Mouse (Mus musculus) limb, embryonic 12.5 days (tissue): ENCODE measurements around the gene Zfp296. TPM values are rescaled to one million over a fixed set of nuclear protein-coding genes. Genes with fewer than 3 reads are reported as not detected.

Experiments
- ATAC-seq: fragments of 200-750 bp; cut with Nextera tagmentation; 2 replicates; pipeline ENCODE4 v1.8.0; 2017; ENCODE audit warnings: low read depth, moderate TSS enrichment; ENCODE audit not compliant: insufficient number of reproducible peaks, insufficient read depth, low FRiP score, low TSS enrichment
- H3K27ac ChIP-seq: fragments of 300-500 bp; sonication (generic); 2 replicates; pipeline ENCODE4 v1.5.1; 2016; ENCODE audit warnings: mild to moderate bottlenecking, moderate library complexity
- H3K27me3 ChIP-seq: fragments of 300-500 bp; sonication (generic); 2 replicates; pipeline ENCODE4 v1.6.1; 2016; ENCODE audit warnings: mild to moderate bottlenecking, moderate library complexity
- H3K36me3 ChIP-seq: fragments of 300-500 bp; sonication (generic); 2 replicates; pipeline ENCODE4 v1.6.1; 2016; ENCODE audit warnings: mild to moderate bottlenecking, moderate library complexity
- H3K4me1 ChIP-seq: fragments of 300-500 bp; sonication (generic); replicated peaks from 2 replicates; pipeline ENCODE4 v1.6.1; 2016
- H3K4me2 ChIP-seq: fragments of 300-500 bp; sonication (generic); 2 replicates; pipeline ENCODE4 v1.6.1; 2016; ENCODE audit warnings: mild to moderate bottlenecking, moderate library complexity
- H3K4me3 ChIP-seq: fragments of 300-500 bp; sonication (generic); replicated peaks from 2 replicates; pipeline ENCODE4 v1.5.1; 2016; ENCODE audit warnings: mild to moderate bottlenecking
- H3K9ac ChIP-seq: fragments of 300-500 bp; sonication (generic); replicated peaks from 2 replicates; pipeline ENCODE4 v1.6.1; 2016; ENCODE audit warnings: mild to moderate bottlenecking, moderate library complexity
- H3K9me3 ChIP-seq: fragments of 300-500 bp; sonication (generic); 2 replicates; pipeline ENCODE4 v1.6.1; 2016; ENCODE audit warnings: mild to moderate bottlenecking, moderate library complexity
- WGBS: fragments of 180-500 bp; shearing (Covaris S2); methylation state at CpG from one replicate; pipeline ENCODE4 v1.1.7; 2016; 5-methylcytosine and 5-hydroxymethylcytosine counted together
- polyA plus RNA-seq: library from polyadenylated mRNA; unstranded; fragments of >200 nt; fragmentation: Nextera tagmentation; extraction: Ambion mirVana; gene quantifications from 2 replicates; pipeline ENCODE4 v1.2.1, GENCODE M21; 2016

Gene Zfp296
- polyA plus RNA-seq: 0.38 and 0.61 TPM in 2 replicates

- ATAC-seq: no peak
- under 1% methylated on average over 56 of the region's 56 CpGs for WGBS
- Histone ChIP-seq H3K27ac (no peak within 1 kb of the TSS), H3K36me3 (peaks cover 27% of the 10 kb centered on the region), H3K9ac (peak within 1 kb of the TSS; percentile 63), H3K9me3 (no peaks in the 10 kb centered on the region), H3K4me2 (peak within 1 kb of the TSS; percentile 75), H3K4me3 (peak within 1 kb of the TSS; percentile 40), H3K4me1 (peaks cover 26% of the 10 kb centered on the region), H3K27me3 (peaks cover 60% of the 10 kb centered on the region)
Observed at GRCm38 (mm10) chr7:19577141-19577852, at the start of gene Zfp296, which contains the start of gene Gemin7. TSS of gene Zfp296 (plus strand) at chr7:19577287. TSS of gene Gemin7 (minus strand) at chr7:19577595.

GRCm38 (mm10) chr7:19531077-19531476 lies 46.0 kb upstream of the Zfp296 start:
- Histone ChIP-seq H3K9me3 (no peaks in the 10 kb centered on the region), H3K4me3 (no peak overlapping the region), H3K36me3 (peaks cover 77% of the 10 kb centered on the region), H3K4me2 (no peak overlapping the region), H3K27me3 (peaks cover 10% of the 10 kb centered on the region), H3K4me1 (no peaks in the 10 kb centered on the region), H3K27ac (no peak overlapping the region), H3K9ac (no peak overlapping the region)
- ATAC-seq: no peak
- 67% methylated on average over 10 of the region's 10 CpGs for WGBS

GRCm38 (mm10) chr7:19532240-19532639 lies 44.8 kb upstream of the Zfp296 start:
- H3K36me3 ChIP-seq: peaks cover 79% of the 10 kb centered on the region
- no peak for ATAC-seq
- no peak overlapping the region for H3K27ac ChIP-seq
- H3K4me3 ChIP-seq: no peak overlapping the region
- no peaks in the 10 kb centered on the region for H3K9me3 ChIP-seq
- no peak overlapping the region for H3K9ac ChIP-seq
- H3K4me1 ChIP-seq: peaks cover 3% of the 10 kb centered on the region
- no peak overlapping the region for H3K4me2 ChIP-seq
- 88% methylated on average over 13 of the region's 14 CpGs for WGBS
- no peaks in the 10 kb centered on the region; the same call in 1 of the 2 replicates for H3K27me3 ChIP-seq

GRCm38 (mm10) chr7:19534676-19535075 lies 42.4 kb upstream of the Zfp296 start:
- 93% methylated on average over 10 of the region's 10 CpGs for WGBS

GRCm38 (mm10) chr7:19540771-19541566 lies 36.1 kb upstream of the Zfp296 start:
- Histone ChIP-seq H3K4me3 (no peak overlapping the region), H3K36me3 (peaks cover 7% of the 10 kb centered on the region; the same call in 1 of the 2 replicates), H3K27me3 (no peaks in the 10 kb centered on the region), H3K9me3 (no peaks in the 10 kb centered on the region), H3K9ac (no peak overlapping the region), H3K27ac (no peak overlapping the region), H3K4me2 (no peak overlapping the region), H3K4me1 (peaks cover 22% of the 10 kb centered on the region)
- WGBS: 100% methylated on average over 2 of the region's 2 CpGs
- no peak for ATAC-seq

More at GRCm38 (mm10) chr7:19534676-19535075, 42.4 kb upstream of the Zfp296 start:
- Histone ChIP-seq H3K27ac (no peak overlapping the region), H3K9ac (no peak overlapping the region), H3K9me3 (no peaks in the 10 kb centered on the region), H3K4me3 (no peak overlapping the region), H3K36me3 (peaks cover 65% of the 10 kb centered on the region), H3K4me1 (peaks cover 9% of the 10 kb centered on the region), H3K4me2 (no peak overlapping the region), H3K27me3 (no peaks in the 10 kb centered on the region; the same call in 1 of the 2 replicates)
- no peak for ATAC-seq

- H3K36me3 ChIP-seq: 0 out of 2 replicates have a peak, but pooled peaks cover 7% of the 10 kb centered on the region
- no peaks in the 10 kb centered on the region for H3K27me3 ChIP-seq
- no peak overlapping the region for H3K9ac ChIP-seq
- WGBS: 86% methylated on average over 7 of the region's 7 CpGs
- no peak for ATAC-seq
- H3K4me3 ChIP-seq: no peak overlapping the region
- H3K9me3 ChIP-seq: no peaks in the 10 kb centered on the region
- H3K27ac ChIP-seq: no peak overlapping the region
- H3K4me1 ChIP-seq: peaks cover 27% of the 10 kb centered on the region
- no peak overlapping the region for H3K4me2 ChIP-seq
Observed at GRCm38 (mm10) chr7:19541681-19542154, 35.4 kb upstream of the Zfp296 start.

GRCm38 (mm10) chr7:19542155-19542691 lies 34.9 kb upstream of the Zfp296 start:
- no peak for ATAC-seq
- H3K9ac ChIP-seq: no peak overlapping the region
- no peak overlapping the region for H3K27ac ChIP-seq
- H3K36me3 ChIP-seq: 0 out of 2 replicates have a peak, but pooled peaks cover 8% of the 10 kb centered on the region
- H3K4me2 ChIP-seq: no peak overlapping the region
- H3K4me1 ChIP-seq: peaks cover 27% of the 10 kb centered on the region
- WGBS: 73% methylated on average over 8 of the region's 8 CpGs
- no peak overlapping the region for H3K4me3 ChIP-seq
- H3K27me3 ChIP-seq: no peaks in the 10 kb centered on the region
- no peaks in the 10 kb centered on the region for H3K9me3 ChIP-seq

GRCm38 (mm10) chr7:19543584-19543983 lies 33.5 kb upstream of the Zfp296 start:
- no peak overlapping the region for H3K4me2 ChIP-seq
- no peaks in the 10 kb centered on the region for H3K9me3 ChIP-seq
- ATAC-seq: no peak
- H3K4me1 ChIP-seq: peaks cover 21% of the 10 kb centered on the region; the same call in 1 of the 2 replicates
- H3K27ac ChIP-seq: no peak overlapping the region
- H3K9ac ChIP-seq: no peak overlapping the region
- H3K4me3 ChIP-seq: no peak overlapping the region
- peaks cover 17% of the 10 kb centered on the region; the same call in 1 of the 2 replicates for H3K36me3 ChIP-seq
- no peaks in the 10 kb centered on the region for H3K27me3 ChIP-seq
- 56% methylated on average over 6 of the region's 6 CpGs for WGBS

GRCm38 (mm10) chr7:19546007-19546406 lies 31.1 kb upstream of the Zfp296 start:
- Histone ChIP-seq H3K9ac (no peak overlapping the region), H3K9me3 (no peaks in the 10 kb centered on the region), H3K27me3 (no peaks in the 10 kb centered on the region), H3K4me2 (no peak overlapping the region), H3K27ac (no peak overlapping the region), H3K4me3 (no peak overlapping the region), H3K36me3 (peaks cover 25% of the 10 kb centered on the region; the same call in 1 of the 2 replicates), H3K4me1 (peaks cover 21% of the 10 kb centered on the region; the same call in 1 of the 2 replicates)
- 69% methylated on average over 3 of the region's 3 CpGs for WGBS
- no peak for ATAC-seq

- H3K9ac ChIP-seq: no peak overlapping the region
Observed at GRCm38 (mm10) chr7:19547344-19547969, 29.6 kb upstream of the Zfp296 start.

More at GRCm38 (mm10) chr7:19547344-19547969, 29.6 kb upstream of the Zfp296 start:
- Histone ChIP-seq H3K4me3 (no peak overlapping the region), H3K4me1 (peaks cover 19% of the 10 kb centered on the region; the same call in 1 of the 2 replicates), H3K36me3 (peaks cover 31% of the 10 kb centered on the region), H3K9me3 (no peaks in the 10 kb centered on the region), H3K27ac (no peak overlapping the region), H3K27me3 (no peaks in the 10 kb centered on the region), H3K4me2 (no peak overlapping the region)
- WGBS: 82% methylated on average over 2 of the region's 2 CpGs
- no peak for ATAC-seq
